Mouse (Mus musculus) myocyte (in vitro differentiated cells): Measurements from ENCODE around the gene Mtch2.

Experiments
- CEBPB ChIP-seq: IDR thresholded peaks from 2 replicates; pipeline ENCODE4 v1.6.1; 2011; ENCODE audit warnings: mild to moderate bottlenecking, moderate library complexity; ENCODE audit not compliant: poor library complexity, insufficient read depth, severe bottlenecking
- E2F4 ChIP-seq: IDR thresholded peaks from one replicate; pipeline ENCODE4 v1.6.1; 2011; ENCODE audit warnings: mild to moderate bottlenecking, control low read depth, moderate library complexity; ENCODE audit not compliant: insufficient read depth
- MAX ChIP-seq: IDR thresholded peaks from one replicate; pipeline ENCODE4 v1.6.1; 2011; ENCODE audit warnings: low read depth, mild to moderate bottlenecking, control low read depth
- MYOD1 ChIP-seq, 3 experiments: IDR thresholded peaks; one replicate each; pipeline ENCODE4 v1.6.1; 2011; ENCODE audit warnings: control low read depth in 2 of 3, low read depth in 2 of 3, mild to moderate bottlenecking in 2 of 3, moderate library complexity in 1 of 3; ENCODE audit not compliant: insufficient read length in 2 of 3, control insufficient read depth in 1 of 3
- POLR2A ChIP-seq: IDR thresholded peaks from one replicate; pipeline ENCODE4 v1.6.1; 2011; ENCODE audit warnings: low read depth, mild to moderate bottlenecking, control low read depth, moderate library complexity; ENCODE audit not compliant: insufficient read length
- POLR2AphosphoS2 ChIP-seq: IDR thresholded peaks from one replicate; pipeline ENCODE4 v1.6.1; 2011; ENCODE audit warnings: low read depth, control low read depth; ENCODE audit not compliant: insufficient read length
- REST ChIP-seq: IDR thresholded peaks from one replicate; pipeline ENCODE4 v1.6.1; 2011; ENCODE audit warnings: mild to moderate bottlenecking, control low read depth, moderate library complexity; ENCODE audit not compliant: insufficient read depth, insufficient read length
- SRF ChIP-seq: IDR thresholded peaks from one replicate; pipeline ENCODE4 v1.6.1; 2011; ENCODE audit warnings: low read depth; ENCODE audit not compliant: control insufficient read depth, insufficient read length
- TCF12 ChIP-seq: IDR thresholded peaks from one replicate; pipeline ENCODE4 v1.6.1; 2011; ENCODE audit warnings: mild to moderate bottlenecking, control low read depth; ENCODE audit not compliant: poor library complexity, insufficient read depth, severe bottlenecking
- USF1 ChIP-seq: IDR thresholded peaks from one replicate; pipeline ENCODE4 v1.6.1; 2011; ENCODE audit warnings: low read depth, mild to moderate bottlenecking, control low read depth, moderate library complexity

GRCm38 (mm10) chr2:90874025-90874424 lies 27.1 kb downstream of the Mtch2 start:
- TF ChIP-seq SRF, result no peak
- TF ChIP-seq USF1, result no peak
- TF ChIP-seq POLR2AphosphoS2, result no peak
- TF ChIP-seq TCF12, result no peak
- TF ChIP-seq POLR2A, result no peak
- no peak for TF ChIP-seq E2F4
- TF ChIP-seq REST, result no peak
- no peak for TF ChIP-seq MYOD1 (IDR thresholded peaks at IDR 0.05; ENCODE audit: control insufficient read depth in 1 of 3, insufficient read length in 2 of 3, low read depth in 2 of 3)
- no peak for TF ChIP-seq CEBPB
- no peak for TF ChIP-seq MAX
